Mouse (Mus musculus): ENCODE results near the gene Ect2.

DNA sequence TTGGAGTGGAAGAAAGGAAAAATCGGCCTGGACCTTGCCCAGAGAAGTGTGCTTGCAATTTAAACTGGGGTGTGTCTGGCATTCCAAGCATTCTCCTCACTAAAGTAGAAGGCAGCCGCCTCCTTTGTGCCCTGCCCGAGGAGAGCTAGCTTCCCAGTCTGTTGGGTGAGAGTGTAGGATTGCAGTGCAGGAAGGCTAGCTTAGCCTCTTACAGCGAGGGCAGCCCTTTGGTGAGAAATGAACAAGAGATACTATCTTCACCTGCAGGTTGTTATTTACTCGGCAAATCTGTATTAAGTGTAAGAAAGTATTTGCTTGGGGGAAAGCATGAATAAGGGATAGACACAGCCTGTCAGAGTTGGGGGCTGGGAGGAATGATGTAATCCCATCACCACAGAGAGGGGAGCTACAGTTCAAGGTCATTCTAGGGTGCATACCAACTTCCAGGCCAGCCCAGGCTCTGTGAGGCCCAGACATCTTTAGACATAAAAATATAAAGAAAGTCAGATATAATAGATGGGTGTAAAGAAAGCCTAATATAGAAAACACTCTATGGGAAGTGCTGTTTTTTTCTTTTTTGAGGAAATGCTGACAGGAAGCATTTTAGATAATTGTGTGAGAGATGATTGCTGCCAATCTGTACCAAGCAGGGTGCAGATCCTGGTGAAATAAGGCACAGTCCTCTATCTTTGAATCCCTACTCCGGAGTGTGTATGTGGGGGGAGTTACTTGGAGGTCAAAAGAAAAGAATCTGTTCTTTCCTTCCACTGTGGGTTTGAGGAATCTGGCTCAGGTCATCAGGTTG, 1.6 kb upstream of the Ect2 start:
- TF ChIP-seq CTCF (IDR thresholded peaks at IDR 0.05; ENCODE audit: control insufficient read depth, insufficient read depth, insufficient read length) (no peak), CEBPB (IDR thresholded peaks at IDR 0.05; ENCODE audit: low read depth) (peak; percentile 17), MAX (IDR thresholded peaks at IDR 0.05) (peak; percentile 53), FOSL1 (IDR thresholded peaks at IDR 0.05; ENCODE audit: insufficient read depth, low read length, poor library complexity, severe bottlenecking) (no peak)

Data from C2C12 (cell line).